Mouse (Mus musculus): ENCODE data around the gene Pten. TPM values are rescaled to one million over a fixed set of nuclear protein-coding genes. Genes with fewer than 3 reads are reported as not detected.
"Not testable (repeated sequence)": the region's sequence is repeated elsewhere in the genome, so short reads cannot be mapped to it uniquely, and the experiment has no call there.

Gene Pten
- polyA plus RNA-seq, 1 experiment from 2014 or later = 6.8 TPM

DNA sequence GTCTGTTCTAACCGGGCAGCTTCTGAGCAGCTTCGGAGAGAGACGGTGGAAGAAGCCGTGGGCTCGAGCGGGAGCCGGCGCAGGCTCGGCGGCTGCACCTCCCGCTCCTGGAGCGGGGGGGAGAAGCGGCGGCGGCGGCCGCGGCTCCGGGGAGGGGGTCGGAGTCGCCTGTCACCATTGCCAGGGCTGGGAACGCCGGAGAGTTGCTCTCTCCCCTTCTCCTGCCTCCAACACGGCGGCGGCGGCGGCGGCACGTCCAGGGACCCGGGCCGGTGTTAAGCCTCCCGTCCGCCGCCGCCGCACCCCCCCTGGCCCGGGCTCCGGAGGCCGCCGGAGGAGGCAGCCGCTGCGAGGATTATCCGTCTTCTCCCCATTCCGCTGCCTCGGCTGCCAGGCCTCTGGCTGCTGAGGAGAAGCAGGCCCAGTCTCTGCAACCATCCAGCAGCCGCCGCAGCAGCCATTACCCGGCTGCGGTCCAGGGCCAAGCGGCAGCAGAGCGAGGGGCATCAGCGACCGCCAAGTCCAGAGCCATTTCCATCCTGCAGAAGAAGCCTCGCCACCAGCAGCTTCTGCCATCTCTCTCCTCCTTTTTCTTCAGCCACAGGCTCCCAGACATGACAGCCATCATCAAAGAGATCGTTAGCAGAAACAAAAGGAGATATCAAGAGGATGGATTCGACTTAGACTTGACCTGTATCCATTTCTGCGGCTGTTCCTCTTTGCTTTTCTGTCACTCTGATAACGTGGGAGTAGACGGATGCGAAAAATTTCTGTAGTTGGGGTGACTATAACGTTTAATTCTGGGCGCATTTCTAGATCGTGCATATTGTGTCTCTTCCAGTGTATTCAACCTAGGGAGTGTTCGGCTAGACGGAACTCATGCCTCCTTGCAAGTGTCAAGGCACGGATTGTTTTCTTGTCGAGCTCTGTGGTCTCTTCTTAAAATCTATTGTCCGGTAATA, 815 bp downstream of the Pten start:
- peak overlapping the region; percentile 83 for H3K4me3 ChIP-seq
- no peak for DNase-seq (ENCODE audit: low spot score)
- H3K4me1 ChIP-seq = peaks cover 43% of the 10 kb centered on the region
- H3K27ac ChIP-seq (replicated peaks) = peak overlapping the region; percentile 98
- peaks cover 8% of the 10 kb centered on the region for H3K36me3 ChIP-seq
- under 1% methylated on average over 64 of the region's 69 CpGs for WGBS
- peaks cover 17% of the 10 kb centered on the region for H3K27me3 ChIP-seq (ENCODE audit: low read depth, poor library complexity, severe bottlenecking)
- H3K9me3 ChIP-seq (replicated peaks) = no peaks in the 10 kb centered on the region

DNA sequence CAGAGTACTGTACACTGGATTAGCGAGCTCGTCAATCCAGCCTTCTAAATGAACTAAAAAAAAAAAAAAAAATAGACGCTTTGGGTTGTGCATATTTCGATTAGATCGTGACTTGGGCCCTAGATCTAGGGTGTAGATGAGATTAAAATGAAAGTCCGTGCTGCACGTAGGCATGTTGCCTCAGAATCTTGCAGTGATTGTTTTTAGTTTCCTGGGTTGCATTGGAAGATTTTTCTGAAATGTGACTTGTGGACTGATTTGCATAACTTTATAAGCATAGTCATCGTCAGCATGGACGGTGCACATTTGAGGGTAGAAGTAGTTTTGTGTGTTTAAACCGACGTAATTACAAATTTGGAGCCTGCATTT, 1.5 kb downstream of the Pten start:
- no peak for DNase-seq (ENCODE audit: low spot score)
- WGBS = under 1% methylated on average over 11 of the region's 11 CpGs
- Histone ChIP-seq H3K4me1 (peaks cover 43% of the 10 kb centered on the region), H3K36me3 (peaks cover 15% of the 10 kb centered on the region), H3K9me3 (replicated peaks) (no peaks in the 10 kb centered on the region), H3K27me3 (ENCODE audit: low read depth, poor library complexity, severe bottlenecking) (peaks cover 11% of the 10 kb centered on the region), H3K4me3 (peak overlapping the region; percentile 83), H3K27ac (replicated peaks) (peak overlapping the region; percentile 98)

DNA sequence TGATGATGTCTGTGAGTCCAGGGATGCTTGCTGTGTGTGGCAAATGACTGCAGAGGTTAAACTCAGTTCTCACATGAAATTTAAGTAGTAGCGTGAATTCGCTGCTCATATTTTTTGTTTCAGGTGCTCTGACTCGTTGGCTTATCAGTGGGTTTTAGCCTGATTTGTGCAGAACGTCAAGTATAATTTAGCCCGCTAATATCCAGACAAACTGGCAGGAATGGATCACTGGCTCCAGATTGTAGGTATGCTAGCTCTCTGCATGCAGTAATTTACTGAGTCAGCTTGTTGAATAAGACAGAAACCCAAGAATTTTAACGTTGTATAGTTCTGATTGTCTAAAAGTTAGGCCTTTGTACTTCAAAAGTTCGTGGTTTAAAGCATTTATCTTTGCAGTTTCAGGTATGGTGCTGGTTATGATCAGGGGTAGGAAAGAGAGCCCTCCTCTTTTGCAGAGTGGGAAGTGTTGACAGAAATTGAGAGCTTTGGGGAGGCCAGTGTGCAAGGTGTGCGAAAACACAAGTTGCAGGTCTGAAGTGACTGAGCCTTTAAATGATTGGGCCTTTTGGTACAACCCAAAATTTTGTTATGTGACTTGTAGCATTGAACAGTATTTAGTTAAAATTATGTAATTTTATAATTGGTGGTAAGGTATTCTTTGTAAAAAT, 2.2 kb downstream of the Pten start:
- no peak overlapping the region for H3K27ac ChIP-seq (replicated peaks)
- no peaks in the 10 kb centered on the region for H3K9me3 ChIP-seq (replicated peaks)
- WGBS = 4% methylated on average over 8 of the region's 8 CpGs
- peak overlapping the region; percentile 83 for H3K4me3 ChIP-seq
- H3K27me3 ChIP-seq (ENCODE audit: low read depth, poor library complexity, severe bottlenecking) = peaks cover 6% of the 10 kb centered on the region
- peaks cover 40% of the 10 kb centered on the region for H3K4me1 ChIP-seq
- peaks cover 21% of the 10 kb centered on the region for H3K36me3 ChIP-seq
- DNase-seq (ENCODE audit: low spot score) = no peak

DNA sequence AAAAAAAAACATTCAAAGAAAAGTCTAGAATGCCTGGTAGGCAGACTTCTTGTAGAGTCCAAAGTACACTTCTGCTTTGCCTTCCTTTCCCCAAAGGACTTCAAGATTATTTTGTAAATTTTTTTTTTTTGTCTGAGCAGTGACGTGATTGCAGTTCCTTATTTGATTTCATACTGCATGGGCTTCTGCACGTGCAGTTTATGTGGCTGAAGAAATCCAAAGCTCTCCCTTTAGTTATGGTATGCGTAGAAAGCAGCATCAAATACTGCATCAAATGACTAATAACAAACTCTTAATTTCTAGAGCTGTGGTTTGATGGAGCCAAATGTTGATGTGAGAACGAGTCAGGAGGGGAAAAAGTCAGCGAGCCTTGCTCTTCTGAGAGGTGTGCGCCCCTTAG, 3.2 kb downstream of the Pten start:
- Histone ChIP-seq H3K9me3 (replicated peaks) (no peaks in the 10 kb centered on the region), H3K4me3 (peak overlapping the region; percentile 83), H3K36me3 (peaks cover 26% of the 10 kb centered on the region), H3K27ac (replicated peaks) (no peak overlapping the region), H3K27me3 (ENCODE audit: low read depth, poor library complexity, severe bottlenecking) (no peaks in the 10 kb centered on the region), H3K4me1 (peaks cover 30% of the 10 kb centered on the region)
- 38% methylated on average over 6 of the region's 6 CpGs for WGBS
- no peak for DNase-seq (ENCODE audit: low spot score)

DNA sequence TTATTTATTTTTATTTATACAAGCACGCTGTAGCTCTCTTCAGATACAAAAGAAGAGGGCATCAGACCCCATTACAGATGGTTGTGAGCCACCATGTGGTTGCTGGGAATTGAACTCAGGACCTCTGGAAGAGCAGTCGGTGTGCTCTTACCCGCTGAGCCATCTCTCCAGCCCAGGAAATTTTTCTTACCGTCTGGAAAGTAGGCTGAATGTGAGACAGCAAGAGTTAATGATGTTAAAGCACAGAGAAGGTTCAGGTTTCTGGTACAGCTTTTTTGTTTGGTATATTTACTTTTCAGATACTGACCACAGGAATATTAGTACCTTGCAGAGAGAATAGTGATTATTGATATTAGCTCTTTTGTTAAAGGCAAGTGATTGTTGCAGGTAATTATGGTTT, 3.9 kb downstream of the Pten start:
- no peaks in the 10 kb centered on the region for H3K27me3 ChIP-seq (ENCODE audit: low read depth, poor library complexity, severe bottlenecking)
- peaks cover 33% of the 10 kb centered on the region for H3K36me3 ChIP-seq
- no peaks in the 10 kb centered on the region for H3K9me3 ChIP-seq (replicated peaks)
- DNase-seq (ENCODE audit: low spot score) = no peak
- 69% methylated on average over 4 of the region's 4 CpGs for WGBS
- H3K4me1 ChIP-seq = peaks cover 24% of the 10 kb centered on the region
- peak overlapping the region; percentile 83; the same call in 1 of the 2 replicates for H3K4me3 ChIP-seq
- H3K27ac ChIP-seq (replicated peaks) = no peak overlapping the region

DNA sequence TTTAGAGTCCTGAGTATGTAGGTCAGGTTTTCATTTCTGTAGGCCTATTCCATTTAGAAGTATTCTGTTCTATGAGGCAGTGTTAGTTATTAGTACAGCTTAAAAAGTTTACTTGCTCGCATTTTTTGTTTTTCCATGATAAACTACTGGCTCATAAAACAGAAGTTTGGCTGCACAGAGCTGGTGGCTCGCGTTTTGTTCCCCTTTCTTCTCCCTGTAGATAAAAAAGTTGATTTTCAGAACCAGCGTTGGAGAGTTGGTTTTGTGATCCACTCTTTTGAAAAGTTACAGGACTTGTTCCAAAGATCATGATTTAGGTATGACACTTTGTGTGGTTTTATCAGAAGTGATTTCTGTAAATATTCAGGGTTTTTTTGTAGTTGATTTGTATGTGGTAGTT, 5.2 kb downstream of the Pten start:
- DNase-seq (ENCODE audit: low spot score) = no peak
- H3K36me3 ChIP-seq = peaks cover 42% of the 10 kb centered on the region
- H3K27ac ChIP-seq (replicated peaks) = no peak overlapping the region
- no peak overlapping the region for H3K4me3 ChIP-seq
- H3K27me3 ChIP-seq (ENCODE audit: low read depth, poor library complexity, severe bottlenecking) = no peaks in the 10 kb centered on the region
- H3K9me3 ChIP-seq (replicated peaks) = no peaks in the 10 kb centered on the region
- H3K4me1 ChIP-seq = peaks cover 20% of the 10 kb centered on the region
- 92% methylated on average over 4 of the region's 4 CpGs for WGBS

DNA sequence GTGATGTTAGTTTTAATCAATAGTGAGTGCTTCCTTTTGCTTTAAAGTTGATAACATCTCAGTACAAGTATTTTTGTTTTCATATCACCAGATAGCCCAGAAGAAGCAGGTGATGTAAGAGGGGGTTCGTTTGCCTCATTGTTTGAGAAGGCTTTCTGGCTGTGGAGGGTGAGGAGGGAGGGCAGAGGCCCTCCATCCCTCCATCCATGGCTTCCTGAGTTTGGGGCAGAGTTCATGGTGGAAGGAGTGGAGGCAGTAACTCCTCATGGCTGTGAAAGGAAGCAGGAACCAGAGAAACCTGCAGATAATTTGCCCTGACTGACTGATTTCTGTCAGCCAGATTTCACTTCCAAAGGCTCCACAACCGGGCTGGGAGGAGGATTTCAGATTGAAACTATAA, 21.1 kb downstream of the Pten start:
- Histone ChIP-seq H3K4me3 (no peak overlapping the region), H3K9me3 (replicated peaks) (no peaks in the 10 kb centered on the region; the same call in 1 of the 2 replicates), H3K36me3 (peaks cover 20% of the 10 kb centered on the region), H3K27ac (replicated peaks) (no peak overlapping the region), H3K4me1 (0 out of 2 replicates have a peak, but pooled peaks cover 2% of the 10 kb centered on the region), H3K27me3 (ENCODE audit: low read depth, poor library complexity, severe bottlenecking) (no peaks in the 10 kb centered on the region)
- WGBS = 70% methylated on average over 2 of the region's 2 CpGs
- DNase-seq (ENCODE audit: low spot score) = no peak

DNA sequence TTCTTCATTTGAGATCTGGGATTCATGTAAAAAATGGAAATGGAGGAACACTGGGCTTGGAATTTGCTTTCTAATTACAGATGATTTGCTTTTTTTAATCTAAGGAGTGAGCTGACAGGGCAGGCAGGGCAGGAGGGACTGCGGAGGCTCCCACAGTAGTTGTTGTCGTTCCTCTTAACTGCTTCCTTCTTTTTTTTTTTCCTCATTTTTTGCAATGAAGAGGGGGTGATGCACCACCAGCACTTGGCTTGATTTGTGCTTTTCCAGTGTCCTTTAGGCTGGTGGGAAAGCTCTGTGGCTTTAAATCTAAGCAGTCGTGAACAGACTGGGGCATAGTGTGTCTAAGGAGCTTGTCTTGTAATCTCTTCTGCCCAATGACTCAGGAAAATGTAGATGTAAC, 21.8 kb downstream of the Pten start:
- WGBS = 80% methylated on average over 3 of the region's 3 CpGs
- H3K4me1 ChIP-seq = 0 out of 2 replicates have a peak, but pooled peaks cover 2% of the 10 kb centered on the region
- DNase-seq (ENCODE audit: low spot score) = no peak

DNA sequence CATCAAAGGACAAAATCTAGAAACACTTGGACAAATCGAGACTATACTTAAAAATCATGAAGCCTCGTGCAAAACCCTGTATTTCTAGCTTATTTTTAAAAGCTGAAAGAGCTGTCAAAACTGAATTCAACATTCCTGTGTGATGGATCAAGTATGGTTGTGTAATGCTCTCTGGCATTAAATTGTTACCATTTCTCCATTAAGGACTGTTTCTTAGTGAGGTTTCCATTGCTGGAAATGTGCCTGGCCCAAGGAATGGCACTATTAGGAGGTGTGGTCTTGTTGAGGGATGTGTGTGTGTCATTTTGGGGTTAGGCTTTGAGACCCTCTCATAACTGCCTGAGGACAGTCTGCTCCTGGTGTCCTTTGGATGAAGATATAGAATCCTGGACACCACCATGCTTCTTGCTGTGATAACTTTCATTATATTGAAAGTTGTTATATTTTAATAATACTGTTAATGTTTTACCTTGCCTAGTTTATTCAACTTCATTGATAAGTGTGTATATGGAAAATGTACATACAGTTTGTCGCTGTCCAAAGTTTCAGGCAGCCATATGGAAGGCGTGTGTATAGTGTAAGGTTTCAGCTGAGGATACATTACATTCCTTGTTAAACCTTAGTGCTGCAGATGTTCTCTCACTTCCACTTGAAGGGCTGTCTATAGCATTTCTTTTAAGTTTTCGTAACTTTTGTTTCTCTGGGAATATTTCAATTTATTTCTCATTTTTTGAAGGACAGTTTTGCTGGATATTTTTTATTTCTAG, 24.2 kb downstream of the Pten start:
- WGBS = 92% methylated on average over 5 of the region's 5 CpGs
- no peak for DNase-seq (ENCODE audit: low spot score)
- peaks cover 37% of the 10 kb centered on the region for H3K36me3 ChIP-seq
- no peak overlapping the region for H3K4me3 ChIP-seq
- no peaks in the 10 kb centered on the region for H3K27me3 ChIP-seq (ENCODE audit: low read depth, poor library complexity, severe bottlenecking)
- no peak overlapping the region for H3K27ac ChIP-seq (replicated peaks)
- H3K4me1 ChIP-seq = 0 out of 2 replicates have a peak, but pooled peaks cover 2% of the 10 kb centered on the region
- 0 out of 2 replicates have a peak, but pooled peaks cover 5% of the 10 kb centered on the region for H3K9me3 ChIP-seq (replicated peaks)

More for the DNA sequence above, 21.8 kb downstream of the Pten start:
- H3K9me3 ChIP-seq (replicated peaks) = 0 out of 2 replicates have a peak, but pooled peaks cover 1% of the 10 kb centered on the region
- no peak overlapping the region for H3K4me3 ChIP-seq
- H3K27ac ChIP-seq (replicated peaks) = no peak overlapping the region
- H3K27me3 ChIP-seq (ENCODE audit: low read depth, poor library complexity, severe bottlenecking) = no peaks in the 10 kb centered on the region
- H3K36me3 ChIP-seq = peaks cover 23% of the 10 kb centered on the region

DNA sequence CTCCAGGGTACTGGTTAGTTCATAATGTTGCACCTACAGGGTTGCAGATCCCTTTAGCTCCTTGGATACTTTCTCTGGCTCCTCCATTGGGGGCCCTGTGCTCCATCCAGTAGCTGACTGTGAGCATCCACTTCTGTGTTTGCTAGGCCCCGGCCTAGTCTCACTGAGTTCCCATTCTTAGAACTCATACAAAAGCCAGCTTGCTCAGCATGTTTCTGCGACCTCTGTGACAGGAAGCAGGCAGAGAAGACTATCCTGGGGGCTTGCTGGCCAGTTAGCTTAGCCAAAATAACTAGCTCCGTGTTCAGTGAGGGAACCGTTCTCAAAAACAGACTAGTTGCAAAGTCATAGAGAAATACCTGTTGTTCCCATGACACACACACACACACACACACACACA, 30.1 kb downstream of the Pten start:
- H3K9me3 ChIP-seq (replicated peaks); DNase-seq (ENCODE audit: low spot score); H3K27me3 ChIP-seq (ENCODE audit: low read depth, poor library complexity, severe bottlenecking); H3K27ac ChIP-seq (replicated peaks); H3K4me3 ChIP-seq: not testable (repeated sequence)
- WGBS = 47% methylated on average over 4 of the region's 4 CpGs
- H3K36me3 ChIP-seq = peaks cover 31% of the 10 kb centered on the region
- peaks cover 46% of the 10 kb centered on the region for H3K4me1 ChIP-seq

DNA sequence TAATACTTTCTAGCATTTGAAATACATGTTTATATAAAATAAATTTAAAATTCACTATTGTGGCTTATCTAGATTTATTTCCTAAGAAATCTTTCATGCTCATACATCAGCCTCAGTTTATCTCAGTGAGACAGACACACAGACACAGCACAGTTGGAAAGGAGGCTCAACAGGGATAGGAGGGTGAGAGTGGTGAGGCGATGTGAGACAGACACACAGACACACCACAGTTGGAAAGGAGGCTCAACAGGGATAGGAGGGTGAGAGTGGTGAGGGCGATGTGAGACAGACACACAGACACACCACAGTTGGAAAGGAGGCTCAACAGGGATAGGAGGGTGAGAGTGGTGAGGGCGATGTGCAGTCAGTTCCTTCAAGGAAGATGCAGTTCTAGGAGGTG, 30.7 kb downstream of the Pten start:
- H3K27ac ChIP-seq (replicated peaks); H3K9me3 ChIP-seq (replicated peaks); DNase-seq (ENCODE audit: low spot score); H3K27me3 ChIP-seq (ENCODE audit: low read depth, poor library complexity, severe bottlenecking); H3K4me3 ChIP-seq: not testable (repeated sequence)
- Histone ChIP-seq H3K4me1 (peaks cover 52% of the 10 kb centered on the region), H3K36me3 (peaks cover 25% of the 10 kb centered on the region)
- WGBS = 92% methylated on average over 3 of the region's 3 CpGs

DNA sequence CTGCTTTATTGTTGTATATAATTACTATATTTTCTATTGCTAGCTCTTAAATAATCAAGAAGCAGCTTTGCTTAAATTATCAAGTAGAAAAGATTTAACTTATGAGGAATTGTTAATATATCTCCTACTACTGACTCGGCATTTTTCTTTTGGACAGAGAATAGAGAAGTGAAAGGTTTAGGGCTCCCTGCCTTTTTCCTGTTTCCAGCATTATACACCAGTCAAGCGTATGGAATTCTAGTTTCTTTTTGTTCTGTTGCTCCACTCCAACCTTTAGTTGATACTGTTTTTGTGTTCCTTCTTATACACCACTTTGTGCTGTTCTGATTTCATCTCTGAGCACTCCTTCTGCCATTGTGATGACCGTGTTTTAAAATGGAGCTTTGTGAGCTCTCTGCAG, 32.2 kb downstream of the Pten start:
- whole genome bisulfite sequencing = 45% methylated on average over 3 of the region's 3 CpGs
- Histone ChIP-seq H3K4me3 (no peak overlapping the region), H3K36me3 (peaks cover 10% of the 10 kb centered on the region), H3K9me3 (replicated peaks) (no peaks in the 10 kb centered on the region), H3K4me1 (peaks cover 68% of the 10 kb centered on the region), H3K27ac (replicated peaks) (no peak overlapping the region), H3K27me3 (ENCODE audit: low read depth, poor library complexity, severe bottlenecking) (no peaks in the 10 kb centered on the region)
- DNase-seq (ENCODE audit: low spot score) = no peak

Measured in midbrain, embryonic 10.5 days (tissue).